Mouse (Mus musculus): ENCODE results near the gene Rnf130.

- TF ChIP-seq EP300 (optimal IDR thresholded peaks at IDR 0.05): no peak
- no peak; the same call in 1 of the 2 replicates for TF ChIP-seq CTCF (IDR thresholded peaks at IDR 0.05; ENCODE audit: low read depth)
Observed at GRCm38 (mm10) chr11:50024833-50025720, at the start of gene Rnf130.

All from stomach, postnatal 0 days (tissue).